Mouse (Mus musculus) cerebellum, postnatal 25 days (tissue): ENCODE results near the gene Msn.
A peak's percentile ranks its signal among the peaks of the same experiment; 100 is the strongest.
"Not testable (repeated sequence)": the region's sequence is repeated elsewhere in the genome, so short reads cannot be mapped to it uniquely, and the experiment has no call there.

Experiments used
- DNase-seq, 2 experiments: peaks; one replicate each; pipeline ENCODE4 v3.0.0; 2021; ENCODE audit warnings: mixed read lengths in 2 of 2

Gene Msn

GRCm38 (mm10) chrX:96148217-96148616, 52.4 kb downstream of the Msn start:
- DNase-seq: no peak

DNA sequence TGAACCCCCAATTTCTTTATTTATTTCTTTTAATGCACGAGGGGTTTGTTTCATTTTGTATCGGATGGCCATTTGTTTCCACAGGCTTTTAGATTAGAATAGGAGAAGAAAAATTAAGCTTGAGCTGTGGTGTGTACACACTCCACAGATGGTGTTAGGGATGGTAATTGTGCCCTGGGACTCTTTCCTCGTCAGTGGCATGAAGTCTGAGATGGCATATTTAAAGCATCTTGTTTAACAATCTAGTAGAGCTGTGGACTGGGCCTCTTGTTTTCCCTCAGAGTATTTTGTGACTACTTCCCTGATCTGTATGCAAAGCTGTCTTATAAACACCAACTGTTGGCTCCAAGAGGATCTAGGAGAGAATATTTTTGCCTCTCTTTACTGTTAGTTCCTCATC, 57.5 kb downstream of the Msn start:
- DNase-seq: no peak

DNA sequence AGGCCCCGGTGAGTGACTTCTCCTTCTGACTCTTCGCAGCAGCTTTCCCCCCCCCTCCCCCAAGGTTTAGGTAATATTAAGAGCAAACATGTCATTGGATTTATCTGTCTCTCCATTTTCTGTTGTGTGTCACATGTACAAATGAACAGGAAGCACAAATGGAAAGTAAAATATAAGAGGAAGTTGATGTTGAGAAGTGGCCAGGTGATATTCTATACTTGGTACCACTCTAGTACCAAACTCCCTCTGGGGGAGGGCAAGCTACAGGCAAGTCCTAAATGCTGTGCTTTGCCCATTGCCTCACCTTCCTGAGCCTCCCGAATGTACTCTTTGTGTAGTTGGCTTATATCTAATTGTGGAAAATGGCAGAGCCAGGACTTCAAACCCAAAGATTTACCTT, 62.1 kb downstream of the Msn start:
- no peak for DNase-seq

DNA sequence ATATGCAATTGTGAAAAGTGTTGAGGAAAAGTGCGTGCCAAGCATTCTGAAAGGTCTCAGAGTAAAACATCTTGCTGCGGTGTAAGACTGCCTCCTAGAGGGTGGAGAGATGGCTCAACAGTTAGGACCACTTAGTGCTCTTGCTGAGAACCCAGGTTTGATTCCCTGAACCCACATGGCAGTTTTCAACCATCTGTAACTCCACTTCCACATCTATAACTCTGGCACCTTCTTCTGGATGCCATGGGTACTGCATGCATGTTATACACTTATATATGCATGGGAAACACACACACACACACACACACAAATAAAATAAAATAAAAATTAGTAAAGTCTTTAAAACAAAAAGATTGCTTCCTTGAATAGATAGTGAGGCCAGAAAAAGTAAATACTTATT, 66.7 kb downstream of the Msn start:
- DNase-seq: peak in 1 of 2 experiments; percentile 19

- peak; percentile 13 to 30 for DNase-seq
These were observed 76.0 kb downstream of the Msn start for GRCm38 (mm10) chrX:96171645-96172388.

- DNase-seq: peak; percentile 41 to 66
These were observed 82.6 kb downstream of the Msn start for GRCm38 (mm10) chrX:96178437-96178836.

GRCm38 (mm10) chrX:96184100-96184732, 88.4 kb downstream of the Msn start:
- DNase-seq: no peak

- DNase-seq: not testable (repeated sequence)
These were observed 109.3 kb downstream of the Msn start for GRCm38 (mm10) chrX:96205143-96205542.

DNA sequence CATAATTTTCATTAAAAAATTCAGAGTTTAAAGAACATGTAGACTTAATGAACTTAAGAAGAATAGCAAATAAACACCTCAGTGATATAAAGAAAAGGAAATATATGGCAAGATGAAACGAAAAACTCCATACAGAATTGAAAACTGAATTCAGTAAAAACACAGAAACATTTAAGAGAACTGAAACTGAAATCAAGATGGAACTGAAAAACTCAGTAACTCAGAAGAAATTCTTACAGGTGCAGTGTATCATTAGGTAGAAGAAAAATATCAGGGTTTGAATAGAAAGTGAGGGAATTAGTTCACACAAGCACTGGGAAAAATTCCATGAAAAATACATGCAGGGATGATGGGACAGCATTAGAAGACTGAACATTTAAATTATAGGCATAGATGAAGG, 111.0 kb downstream of the Msn start:
- DNase-seq: no peak

- no peak for DNase-seq
These were observed 122.2 kb downstream of the Msn start for GRCm38 (mm10) chrX:96218088-96218487.
